Mouse (Mus musculus): Measurements from ENCODE around the gene 1700001K19Rik. TPM values are rescaled to one million over a fixed set of nuclear protein-coding genes. Genes with fewer than 3 reads are reported as not detected.
"Not testable (repeated sequence)": the region's sequence is repeated elsewhere in the genome, so short reads cannot be mapped to it uniquely, and the experiment has no call there.

Gene 1700001K19Rik
- polyA plus RNA-seq, 1 experiment, result not detected

DNA sequence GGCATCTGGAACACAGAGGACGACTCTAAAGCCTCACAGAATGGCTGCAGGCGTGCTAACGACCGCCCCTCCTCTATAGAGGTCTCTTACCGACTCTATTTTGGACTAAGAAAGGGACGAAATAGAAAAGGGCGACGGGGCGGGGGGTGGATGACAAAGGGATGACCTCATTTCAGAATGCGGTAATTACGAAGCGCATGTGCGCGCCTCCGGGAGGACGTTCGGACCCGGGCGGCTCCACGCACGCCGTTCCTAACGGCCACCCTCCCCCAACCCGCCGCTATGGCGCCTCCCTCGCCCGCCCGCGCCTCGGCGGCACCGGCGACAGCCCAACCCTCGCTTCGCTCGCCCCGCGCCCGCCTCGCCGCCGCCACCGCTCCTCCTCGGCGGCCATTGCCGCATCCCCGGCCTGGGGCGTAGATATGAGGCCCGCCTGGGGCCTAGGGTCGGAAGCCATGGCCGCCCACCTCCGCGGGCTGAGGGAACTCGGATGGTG lies 13.3 kb upstream of the 1700001K19Rik start:
- Histone ChIP-seq H3K27me3 (replicated peaks; ENCODE audit: control insufficient read depth, insufficient read depth, low read length) (no peaks in the 10 kb centered on the region), H3K4me3 (ENCODE audit: insufficient read depth, low read depth, low read length) (peak overlapping the region; percentile 87), H3K4me1 (ENCODE audit: control insufficient read depth, insufficient read depth, low read length) (peaks cover 6% of the 10 kb centered on the region; the same call in 1 of the 2 replicates), H3K27ac (ENCODE audit: insufficient read depth, low read depth, low read length) (peak overlapping the region; percentile 71), H3K36me3 (ENCODE audit: control insufficient read depth, insufficient read depth, low read length) (peaks cover 7% of the 10 kb centered on the region)
- TF ChIP-seq POLR2A (IDR thresholded peaks at IDR 0.05; ENCODE audit: low read depth, low read length) (no peak), CTCF (conservative IDR thresholded peaks at IDR 0.05; ENCODE audit: insufficient read depth, insufficient read length, low read depth, low read length) (no peak)
- DNase-seq, result peak; percentile 49
- under 1% methylated on average over 55 of the region's 55 CpGs for WGBS

DNA sequence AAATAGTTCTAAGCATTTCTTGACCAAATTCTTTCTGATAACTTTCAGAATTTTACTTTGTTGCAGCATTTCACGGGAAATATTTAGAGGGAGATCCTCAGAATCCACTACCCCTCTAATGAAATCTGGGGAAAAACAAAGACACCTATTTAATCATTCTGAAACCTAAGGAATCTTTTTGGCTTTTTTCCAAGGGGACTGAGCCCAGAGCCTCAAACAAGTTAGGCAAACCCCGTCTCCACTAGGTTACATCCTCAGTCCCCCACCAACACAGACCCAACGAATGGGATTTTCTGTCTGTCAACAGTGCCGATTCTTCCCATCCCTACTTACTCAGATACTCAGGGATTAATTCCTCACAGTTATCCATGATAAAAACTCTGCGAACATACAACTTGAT lies 11.0 kb upstream of the 1700001K19Rik start:
- 80% methylated on average over 5 of the region's 5 CpGs for WGBS
- H3K27me3 ChIP-seq (replicated peaks; ENCODE audit: control insufficient read depth, insufficient read depth, low read length); H3K27ac ChIP-seq (ENCODE audit: insufficient read depth, low read depth, low read length); DNase-seq; H3K4me1 ChIP-seq (ENCODE audit: control insufficient read depth, insufficient read depth, low read length); H3K4me3 ChIP-seq (ENCODE audit: insufficient read depth, low read depth, low read length); H3K36me3 ChIP-seq (ENCODE audit: control insufficient read depth, insufficient read depth, low read length): not testable (repeated sequence)

DNA sequence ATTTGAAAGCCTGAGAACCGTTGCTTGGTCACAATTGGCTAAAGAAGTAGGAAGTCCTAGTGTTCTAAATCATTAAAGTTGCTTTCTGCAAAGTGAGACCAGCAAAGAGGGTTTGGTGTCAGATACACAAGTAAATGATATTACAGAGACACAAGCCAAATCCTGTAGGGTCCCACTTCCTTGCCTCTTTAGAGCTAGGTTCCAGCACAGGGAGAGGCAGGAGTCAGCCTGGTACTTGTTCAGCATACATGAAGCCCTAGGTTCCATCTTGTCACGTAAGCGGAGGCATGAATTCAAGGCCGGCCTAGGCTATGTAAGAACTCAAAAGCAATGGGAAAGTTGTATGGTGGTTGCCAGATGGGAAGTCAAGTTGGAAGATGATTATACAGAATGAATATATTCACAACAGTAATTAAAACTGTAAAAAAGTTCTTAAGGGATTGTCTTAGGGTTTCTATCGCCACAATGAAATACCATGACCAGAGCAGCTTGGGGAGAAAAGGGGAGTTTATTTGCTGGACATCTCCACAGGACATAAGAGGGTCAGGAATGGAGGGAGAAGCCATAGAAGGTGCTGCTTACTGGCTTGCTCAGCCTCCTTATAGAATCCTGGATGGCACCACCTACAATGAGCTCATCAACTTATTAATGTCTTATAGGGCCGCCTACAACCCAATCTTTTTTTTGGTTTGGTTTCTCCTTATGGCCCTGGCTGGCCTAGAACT lies 7.7 kb upstream of the 1700001K19Rik start:
- no peak for DNase-seq
- H3K27me3 ChIP-seq (replicated peaks; ENCODE audit: control insufficient read depth, insufficient read depth, low read length), result no peaks in the 10 kb centered on the region
- H3K4me1 ChIP-seq (ENCODE audit: control insufficient read depth, insufficient read depth, low read length), result peaks cover 8% of the 10 kb centered on the region
- no peak overlapping the region for H3K27ac ChIP-seq (ENCODE audit: insufficient read depth, low read depth, low read length)
- no peak for TF ChIP-seq CTCF (conservative IDR thresholded peaks at IDR 0.05; ENCODE audit: insufficient read depth, insufficient read length, low read depth, low read length)
- no peak for TF ChIP-seq POLR2A (IDR thresholded peaks at IDR 0.05; ENCODE audit: low read depth, low read length)
- H3K4me3 ChIP-seq (ENCODE audit: insufficient read depth, low read depth, low read length), result no peak overlapping the region
- WGBS, result 93% methylated on average over 6 of the region's 6 CpGs
- H3K36me3 ChIP-seq (ENCODE audit: control insufficient read depth, insufficient read depth, low read length), result peaks cover 9% of the 10 kb centered on the region

DNA sequence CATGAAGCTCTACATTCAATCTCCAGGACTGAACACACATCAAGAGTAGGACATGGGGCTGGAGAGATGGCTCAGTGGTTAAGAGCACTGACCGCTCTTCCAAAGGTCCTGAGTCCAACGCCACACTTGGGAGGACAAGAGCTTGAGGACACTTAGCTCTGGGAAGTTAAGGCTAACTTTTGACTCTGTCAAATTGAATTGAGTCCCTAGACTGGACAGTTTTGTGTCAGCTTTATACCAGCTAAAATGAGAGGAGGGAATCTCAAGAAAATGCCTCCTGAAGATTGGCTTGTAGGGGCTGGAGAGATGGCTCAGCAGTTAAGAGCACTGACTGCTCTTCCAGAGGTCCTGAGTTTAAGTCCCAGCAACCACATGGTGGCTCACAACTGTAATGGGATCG lies 6.5 kb upstream of the 1700001K19Rik start:
- WGBS, result 83% methylated on average over 3 of the region's 3 CpGs
- not testable (repeated sequence) for DNase-seq; H3K27me3 ChIP-seq (replicated peaks; ENCODE audit: control insufficient read depth, insufficient read depth, low read length)

DNA sequence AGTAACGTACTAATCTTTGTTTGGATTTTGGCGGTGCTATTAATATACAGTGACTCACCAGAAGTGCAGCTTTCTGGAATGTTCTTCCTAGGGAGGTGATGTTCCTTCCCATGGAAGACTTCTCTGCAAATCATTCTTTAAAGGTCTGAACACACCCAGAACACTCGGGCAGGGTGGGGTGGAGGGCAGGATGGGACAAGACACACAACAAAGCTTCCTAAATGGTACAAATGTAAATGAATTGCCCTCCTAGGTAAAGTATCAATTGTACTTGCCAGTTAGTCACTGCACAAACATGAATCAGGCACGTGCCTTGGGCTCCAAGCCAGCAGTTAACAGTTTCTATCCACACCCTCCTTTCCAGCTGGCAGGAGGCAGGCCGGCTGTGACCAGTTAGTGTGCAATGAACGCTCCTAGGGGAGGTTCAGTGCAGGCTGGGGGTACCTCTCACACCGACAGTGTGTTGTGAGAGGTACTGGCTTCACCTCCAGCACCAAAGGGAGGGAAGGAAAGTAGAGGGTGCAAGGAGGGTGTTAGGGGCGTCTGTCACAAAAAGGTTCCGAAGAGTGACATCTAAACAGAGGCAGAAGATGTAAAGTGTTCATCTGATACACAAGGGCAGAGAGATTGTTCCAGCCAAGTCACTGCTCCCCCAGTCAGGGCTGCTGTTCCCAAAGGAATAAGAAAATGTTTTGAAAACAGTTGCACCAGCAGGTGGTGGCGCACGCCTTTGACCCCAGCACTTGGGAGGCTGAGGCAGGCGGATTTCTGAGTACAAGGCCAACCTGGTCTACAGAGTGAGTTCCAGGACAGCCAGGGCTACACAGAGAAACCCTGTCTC lies 5.7 kb upstream of the 1700001K19Rik start:
- H3K27ac ChIP-seq (ENCODE audit: insufficient read depth, low read depth, low read length), result peak overlapping the region; percentile 68
- peaks cover 8% of the 10 kb centered on the region for H3K4me1 ChIP-seq (ENCODE audit: control insufficient read depth, insufficient read depth, low read length)
- TF ChIP-seq POLR2A (IDR thresholded peaks at IDR 0.05; ENCODE audit: low read depth, low read length), result no peak
- TF ChIP-seq CTCF (conservative IDR thresholded peaks at IDR 0.05; ENCODE audit: insufficient read depth, insufficient read length, low read depth, low read length), result no peak
- peak; percentile 91 for DNase-seq
- no peaks in the 10 kb centered on the region for H3K27me3 ChIP-seq (replicated peaks; ENCODE audit: control insufficient read depth, insufficient read depth, low read length)
- no peak overlapping the region for H3K4me3 ChIP-seq (ENCODE audit: insufficient read depth, low read depth, low read length)
- H3K36me3 ChIP-seq (ENCODE audit: control insufficient read depth, insufficient read depth, low read length), result peaks cover 7% of the 10 kb centered on the region
- 36% methylated on average over 12 of the region's 12 CpGs for WGBS

More for the DNA sequence above, 6.5 kb upstream of the 1700001K19Rik start:
- H3K4me3 ChIP-seq (ENCODE audit: insufficient read depth, low read depth, low read length); H3K4me1 ChIP-seq (ENCODE audit: control insufficient read depth, insufficient read depth, low read length); H3K27ac ChIP-seq (ENCODE audit: insufficient read depth, low read depth, low read length); H3K36me3 ChIP-seq (ENCODE audit: control insufficient read depth, insufficient read depth, low read length): not testable (repeated sequence)

DNA sequence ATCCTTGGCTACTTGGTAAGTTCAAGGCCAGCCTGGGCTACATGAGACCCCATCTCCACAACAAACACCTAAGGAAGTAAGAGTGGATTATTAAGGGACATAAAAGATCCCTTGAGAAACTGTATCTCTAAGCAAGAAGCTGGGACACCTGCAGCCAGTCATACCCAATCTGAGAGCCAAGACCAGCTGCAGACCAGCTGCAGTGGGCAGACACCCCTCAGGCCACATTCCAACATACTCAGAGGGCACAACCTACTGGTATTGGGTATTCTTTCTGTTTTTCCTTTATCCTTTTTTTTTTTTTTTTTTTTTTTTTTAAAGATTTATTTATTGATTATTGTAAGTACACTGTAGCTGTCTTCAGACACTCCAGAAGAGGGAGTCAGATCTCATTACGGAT lies 1.2 kb upstream of the 1700001K19Rik start:
- DNase-seq, result no peak
- TF ChIP-seq POLR2A (IDR thresholded peaks at IDR 0.05; ENCODE audit: low read depth, low read length) (no peak), CTCF (conservative IDR thresholded peaks at IDR 0.05; ENCODE audit: insufficient read depth, insufficient read length, low read depth, low read length) (no peak)
- H3K27ac ChIP-seq (ENCODE audit: insufficient read depth, low read depth, low read length), result no peak overlapping the region
- no peak overlapping the region for H3K4me3 ChIP-seq (ENCODE audit: insufficient read depth, low read depth, low read length)
- no peaks in the 10 kb centered on the region for H3K27me3 ChIP-seq (replicated peaks; ENCODE audit: control insufficient read depth, insufficient read depth, low read length)
- WGBS, result 100% methylated on average over 1 of the region's 1 CpGs
- H3K36me3 ChIP-seq (ENCODE audit: control insufficient read depth, insufficient read depth, low read length), result no peaks in the 10 kb centered on the region
- peaks cover 8% of the 10 kb centered on the region for H3K4me1 ChIP-seq (ENCODE audit: control insufficient read depth, insufficient read depth, low read length)

DNA sequence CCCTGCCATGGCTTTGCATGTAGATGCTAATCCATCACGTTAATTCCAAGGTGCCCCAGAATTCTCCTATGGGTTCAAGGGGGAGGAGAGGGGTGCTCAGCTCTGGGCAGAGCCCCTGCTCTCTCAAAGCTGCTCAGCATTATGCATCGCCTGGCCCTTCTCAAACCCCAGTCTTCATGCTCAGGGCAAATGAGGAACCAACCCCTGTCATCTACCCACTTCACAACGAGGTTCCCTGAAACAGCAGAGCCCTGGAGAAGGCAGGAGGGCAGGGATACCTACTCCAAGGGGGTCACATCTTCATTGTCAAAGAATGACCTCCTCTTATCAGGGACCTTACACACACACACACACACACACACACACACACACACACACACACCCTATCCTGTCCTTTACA lies 541 bp downstream of the 1700001K19Rik start:
- 64% methylated on average over 3 of the region's 3 CpGs for WGBS
- no peak for DNase-seq
- no peaks in the 10 kb centered on the region for H3K4me1 ChIP-seq (ENCODE audit: control insufficient read depth, insufficient read depth, low read length)
- no peak for TF ChIP-seq CTCF (conservative IDR thresholded peaks at IDR 0.05; ENCODE audit: insufficient read depth, insufficient read length, low read depth, low read length)
- TF ChIP-seq POLR2A (IDR thresholded peaks at IDR 0.05; ENCODE audit: low read depth, low read length), result no peak
- no peaks in the 10 kb centered on the region for H3K27me3 ChIP-seq (replicated peaks; ENCODE audit: control insufficient read depth, insufficient read depth, low read length)
- H3K4me3 ChIP-seq (ENCODE audit: insufficient read depth, low read depth, low read length), result no peak overlapping the region
- H3K27ac ChIP-seq (ENCODE audit: insufficient read depth, low read depth, low read length), result no peak overlapping the region
- H3K36me3 ChIP-seq (ENCODE audit: control insufficient read depth, insufficient read depth, low read length), result no peaks in the 10 kb centered on the region
